Mouse (Mus musculus) bone marrow, adult 2 months (tissue): ENCODE data around the gene Ddn.

Experiments
- CTCF ChIP-seq: fragments of 200-500 bp; IDR thresholded peaks from 2 replicates; pipeline ENCODE4 v1.5.1; 2011; ENCODE audit warnings: low read length, control low read depth; ENCODE audit not compliant: control insufficient read depth, insufficient read depth
- POLR2A ChIP-seq: fragments of 200-500 bp; IDR thresholded peaks from 2 replicates; pipeline ENCODE4 v1.6.1; 2011; ENCODE audit warnings: low read depth, mild to moderate bottlenecking, control low read depth, low read length, borderline replicate concordance; ENCODE audit not compliant: control insufficient read depth

GRCm38 (mm10) chr15:98777005-98777616, 32.2 kb downstream of the Ddn start:
- TF ChIP-seq CTCF (no peak), POLR2A (no peak)
